Mouse (Mus musculus) olfactory bulb, adult 2 months (tissue): ENCODE results near the gene 1700025G04Rik. TPM values are rescaled to one million over a fixed set of nuclear protein-coding genes. Genes with fewer than 3 reads are reported as not detected.

Experiments used
- H3K27ac ChIP-seq: fragments of 200-500 bp; 2 replicates; pipeline ENCODE4 v1.5.1; 2012; ENCODE audit warnings: low read depth, low read length; ENCODE audit not compliant: insufficient read depth
- H3K4me1 ChIP-seq: fragments of 200-500 bp; 2 replicates; pipeline ENCODE4 v1.6.1; 2012; ENCODE audit warnings: low read length; ENCODE audit not compliant: control insufficient read depth, insufficient read depth
- H3K4me3 ChIP-seq: fragments of 200-500 bp; 2 replicates; pipeline ENCODE4 v1.5.1; 2012; ENCODE audit warnings: mild to moderate bottlenecking, low read depth, low read length, moderate library complexity; ENCODE audit not compliant: insufficient read depth
- CTCF ChIP-seq: fragments of 200-500 bp; IDR thresholded peaks from 2 replicates; pipeline ENCODE4 v1.5.1; 2012; ENCODE audit warnings: low read depth, mild to moderate bottlenecking, low read length, moderate library complexity; ENCODE audit not compliant: insufficient read depth
- POLR2A ChIP-seq: fragments of 200-500 bp; IDR thresholded peaks from 2 replicates; pipeline ENCODE4 v1.6.1; 2012; ENCODE audit warnings: mild to moderate bottlenecking, low read depth, low read length, moderate library complexity; ENCODE audit not compliant: insufficient read depth
- WGBS: fragments of 180-500 bp; shearing (Covaris S2); methylation state at CpG from one replicate; pipeline ENCODE4 v1.1.7; 2018; 5-methylcytosine and 5-hydroxymethylcytosine counted together
- polyA plus RNA-seq: library from polyadenylated mRNA; stranded (reverse); fragments of >200 nt; gene quantifications from 2 replicates; pipeline ENCODE4 v1.2.4, GENCODE M21; 2012; ENCODE audit warnings: low replicate concordance; ENCODE audit not compliant: missing spikeins, insufficient read depth, insufficient read length

Gene 1700025G04Rik
- polyA plus RNA-seq, 1 experiment = not detected

GRCm38 (mm10) chr1:151983991-151984390 is 105.9 kb downstream of the 1700025G04Rik start:
- no peak overlapping the region for H3K4me3 ChIP-seq
- no peak overlapping the region for H3K27ac ChIP-seq
- 60% methylated on average over 4 of the region's 4 CpGs for WGBS
- TF ChIP-seq CTCF (no peak), POLR2A (no peak)
- peaks cover 5% of the 10 kb centered on the region; the same call in 1 of the 2 replicates for H3K4me1 ChIP-seq

- peaks cover 13% of the 10 kb centered on the region for H3K4me1 ChIP-seq
- no peak overlapping the region for H3K27ac ChIP-seq
- H3K4me3 ChIP-seq = no peak overlapping the region
- TF ChIP-seq CTCF (no peak), POLR2A (no peak)
- 89% methylated on average over 7 of the region's 7 CpGs for WGBS
Observed at GRCm38 (mm10) chr1:151980498-151980897, 109.4 kb downstream of the 1700025G04Rik start.

GRCm38 (mm10) chr1:151979803-151980456 is 110.0 kb downstream of the 1700025G04Rik start:
- WGBS = 80% methylated on average over 13 of the region's 13 CpGs
- TF ChIP-seq POLR2A (no peak), CTCF (no peak)
- H3K27ac ChIP-seq = no peak overlapping the region
- H3K4me3 ChIP-seq = no peak overlapping the region
- H3K4me1 ChIP-seq = peaks cover 16% of the 10 kb centered on the region

DNA sequence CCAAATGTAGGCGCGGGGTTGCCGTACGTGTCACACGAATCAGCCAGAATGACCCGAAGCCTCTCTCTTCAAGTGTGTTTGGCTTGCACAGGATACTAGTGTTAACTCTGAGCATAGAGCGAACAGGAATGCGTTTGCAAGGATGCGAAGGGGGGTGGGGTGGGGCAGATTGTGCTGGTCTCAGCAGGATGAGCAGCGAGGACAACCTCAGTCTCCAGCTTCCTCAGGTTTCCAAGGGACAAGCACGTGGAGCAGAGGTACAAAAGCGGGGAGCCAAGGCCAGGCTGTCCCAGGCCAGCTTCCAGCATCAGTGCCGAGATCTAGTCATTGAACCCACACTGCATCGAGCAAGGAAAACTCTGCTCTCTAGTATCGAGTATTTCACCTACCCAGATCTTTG is 111.2 kb downstream of the 1700025G04Rik start:
- Histone ChIP-seq H3K4me1 (peaks cover 16% of the 10 kb centered on the region), H3K27ac (no peak overlapping the region), H3K4me3 (no peak overlapping the region)
- 94% methylated on average over 15 of the region's 15 CpGs for WGBS
- TF ChIP-seq POLR2A (no peak), CTCF (no peak)

- H3K4me1 ChIP-seq = peaks cover 13% of the 10 kb centered on the region
- H3K4me3 ChIP-seq = no peak overlapping the region
- no peak overlapping the region for H3K27ac ChIP-seq
- TF ChIP-seq CTCF (no peak), POLR2A (no peak)
- 50% methylated on average over 5 of the region's 5 CpGs for WGBS
Observed at GRCm38 (mm10) chr1:151977596-151977995, 112.3 kb downstream of the 1700025G04Rik start.

DNA sequence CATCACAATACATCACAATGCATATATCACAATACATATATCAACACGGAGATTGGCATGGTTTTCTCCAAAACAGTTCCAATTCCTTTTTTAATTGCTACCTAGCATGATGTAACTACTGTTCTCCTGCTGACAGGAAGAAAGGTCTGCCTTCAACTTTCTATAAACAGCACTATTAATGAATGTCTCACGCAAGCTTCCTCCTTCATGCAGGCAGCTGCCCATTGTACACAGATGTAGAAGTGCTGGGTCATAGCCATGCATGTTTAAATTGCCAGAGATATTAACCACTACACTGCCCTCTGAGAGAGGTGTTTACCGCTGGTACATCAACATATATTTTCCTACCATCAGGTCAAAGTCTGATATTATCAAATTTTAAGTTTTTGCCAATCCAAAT is 113.1 kb downstream of the 1700025G04Rik start:
- no peak overlapping the region for H3K27ac ChIP-seq
- WGBS = 52% methylated on average over 3 of the region's 3 CpGs
- TF ChIP-seq CTCF (no peak), POLR2A (no peak)
- H3K4me1 ChIP-seq = peaks cover 13% of the 10 kb centered on the region
- H3K4me3 ChIP-seq = no peak overlapping the region

DNA sequence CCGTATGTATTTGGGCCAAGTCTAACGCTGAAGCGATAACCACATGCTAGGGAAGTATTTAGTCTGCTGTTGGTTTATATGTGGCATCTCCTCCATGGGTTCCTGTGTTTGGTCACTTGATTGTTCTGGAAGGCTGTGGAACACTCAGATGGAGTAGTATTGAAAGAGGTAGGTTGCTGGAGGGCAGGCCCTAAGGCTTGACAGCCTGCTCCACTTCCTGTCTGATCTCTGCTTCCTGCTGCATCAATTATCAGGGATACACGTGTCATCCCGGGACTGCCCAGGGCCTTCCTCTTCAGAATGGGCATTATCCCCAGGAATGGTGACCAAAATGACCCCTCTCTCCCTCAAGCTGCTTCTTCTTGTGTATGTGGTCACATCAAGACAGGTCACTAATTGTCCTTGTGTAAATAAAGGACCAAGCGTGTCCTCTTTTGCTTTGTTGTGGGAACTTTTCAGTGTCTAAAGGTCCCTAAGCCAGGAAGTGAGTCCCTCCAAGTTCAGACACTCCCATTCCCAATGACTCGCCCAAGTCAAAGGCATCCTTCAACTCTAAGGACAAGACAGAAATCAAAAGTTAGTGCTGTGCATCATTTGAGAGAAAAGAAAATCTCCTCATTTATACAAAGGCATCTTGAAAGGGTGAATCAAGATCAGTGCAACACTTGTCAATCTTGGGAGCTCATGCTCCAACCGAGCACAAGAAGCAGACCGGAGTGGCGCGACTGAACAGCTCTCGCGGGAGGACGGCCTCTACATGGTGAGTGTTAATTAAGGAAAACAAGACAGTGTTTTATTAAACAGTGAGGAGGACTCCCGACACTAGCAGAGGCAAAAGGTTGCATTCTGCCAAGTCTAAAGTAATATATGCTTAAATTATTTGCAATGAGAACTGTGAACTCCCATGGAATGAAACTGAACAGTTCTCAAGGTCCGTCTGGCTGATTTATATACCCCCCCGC is 114.2 kb downstream of the 1700025G04Rik start:
- H3K4me1 ChIP-seq = peaks cover 13% of the 10 kb centered on the region
- H3K4me3 ChIP-seq = no peak overlapping the region
- H3K27ac ChIP-seq = no peak overlapping the region
- WGBS = 78% methylated on average over 17 of the region's 17 CpGs
- TF ChIP-seq CTCF = no peak
- TF ChIP-seq POLR2A = no peak

DNA sequence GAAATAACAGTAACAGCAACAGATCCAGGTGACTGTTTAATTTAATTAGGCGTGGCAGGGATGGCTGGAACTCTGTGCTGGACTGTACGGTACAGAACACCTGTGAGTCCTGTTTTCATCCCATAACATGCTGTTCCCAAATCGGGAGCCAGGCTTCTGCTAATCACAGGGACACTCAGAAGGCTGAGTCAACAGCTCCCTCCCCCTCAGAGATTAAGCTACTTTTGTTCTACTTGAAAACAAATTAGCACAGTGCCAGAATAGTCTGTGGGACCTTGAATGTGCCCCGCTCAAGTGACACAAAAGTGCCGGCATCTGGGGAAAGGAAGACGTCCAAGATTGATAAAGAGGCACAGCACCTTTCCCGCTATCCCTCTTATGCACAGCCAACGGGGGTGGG is 115.0 kb downstream of the 1700025G04Rik start:
- Histone ChIP-seq H3K4me3 (no peak overlapping the region), H3K27ac (no peak overlapping the region), H3K4me1 (peaks cover 13% of the 10 kb centered on the region)
- 45% methylated on average over 8 of the region's 8 CpGs for WGBS
- TF ChIP-seq POLR2A = no peak
- no peak for TF ChIP-seq CTCF

DNA sequence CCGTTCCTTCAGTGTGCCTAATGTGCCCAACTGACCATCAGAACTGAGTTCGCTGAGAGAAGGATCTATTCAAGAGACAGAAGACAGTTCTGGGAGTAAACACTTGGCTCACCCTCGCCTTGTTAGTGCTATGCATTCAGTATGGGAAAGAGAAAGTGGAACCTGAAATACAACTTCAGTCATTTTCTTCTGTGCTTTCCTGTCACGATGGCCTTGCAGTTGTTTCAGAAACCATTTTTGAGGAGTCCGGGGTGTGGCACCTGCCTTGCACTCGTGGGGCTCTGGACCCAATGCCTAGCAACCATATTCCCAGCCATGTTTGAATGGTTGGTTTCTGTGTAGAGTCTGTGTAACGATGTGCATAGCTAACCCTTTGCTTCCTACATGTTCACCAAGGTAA is 115.5 kb downstream of the 1700025G04Rik start:
- 85% methylated on average over 7 of the region's 7 CpGs for WGBS
- TF ChIP-seq CTCF (no peak), POLR2A (no peak)
- Histone ChIP-seq H3K27ac (no peak overlapping the region), H3K4me3 (no peak overlapping the region), H3K4me1 (peaks cover 13% of the 10 kb centered on the region)
